Mouse (Mus musculus): ENCODE measurements around the gene Nup214. TPM values are rescaled to one million over a fixed set of nuclear protein-coding genes. Genes with fewer than 3 reads are reported as not detected.
A peak's percentile ranks its signal among the peaks of the same experiment; 100 is the strongest.

Nup214 gene
- polyA plus RNA-seq, 1 experiment from 2014 or later: 54.1 TPM

DNA sequence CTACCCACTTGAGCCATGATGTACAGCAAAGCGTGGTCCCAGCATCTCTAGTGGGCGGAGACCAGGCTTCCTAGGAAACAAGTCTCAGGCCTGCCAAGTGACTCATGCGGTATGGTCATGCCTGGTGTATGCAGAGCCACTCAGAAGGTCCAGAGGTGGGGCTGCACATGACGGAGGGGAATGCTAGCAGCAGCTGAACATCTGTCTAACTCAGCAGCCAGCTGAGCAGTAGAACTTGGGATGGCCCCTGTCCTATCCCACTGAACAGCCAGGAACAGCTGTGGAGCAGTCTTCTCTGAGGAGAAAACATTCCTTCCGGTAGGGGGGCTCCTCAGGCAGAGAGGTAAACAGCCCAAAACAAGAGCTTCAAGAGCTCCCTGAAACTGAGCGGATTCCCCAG lies 25.8 kb upstream of the Nup214 start:
- Histone ChIP-seq H3K4me2 (ENCODE audit: low read depth, low read length) (no peak overlapping the region), H3K9ac (ENCODE audit: low read length) (no peak overlapping the region), H3K27ac (ENCODE audit: low read length) (no peak overlapping the region), H3K9me3 (replicated peaks; ENCODE audit: control insufficient read depth, low read length) (no peaks in the 10 kb centered on the region), H3K36me3 (ENCODE audit: control insufficient read depth, insufficient read depth) (no peaks in the 10 kb centered on the region), H3K4me1 (ENCODE audit: control insufficient read depth, insufficient read depth, low read length) (peaks cover 19% of the 10 kb centered on the region), H3K27me3 (ENCODE audit: control insufficient read depth, insufficient read depth, low read length) (peaks cover 8% of the 10 kb centered on the region; the same call in 1 of the 2 replicates), H3K4me3 (ENCODE audit: low read length) (no peak overlapping the region)
- no peak for ATAC-seq (replicated peaks; ENCODE audit: extremely low read depth, insufficient read depth, low FRiP score)
- WGBS: 61% methylated on average over 6 of the region's 6 CpGs

DNA sequence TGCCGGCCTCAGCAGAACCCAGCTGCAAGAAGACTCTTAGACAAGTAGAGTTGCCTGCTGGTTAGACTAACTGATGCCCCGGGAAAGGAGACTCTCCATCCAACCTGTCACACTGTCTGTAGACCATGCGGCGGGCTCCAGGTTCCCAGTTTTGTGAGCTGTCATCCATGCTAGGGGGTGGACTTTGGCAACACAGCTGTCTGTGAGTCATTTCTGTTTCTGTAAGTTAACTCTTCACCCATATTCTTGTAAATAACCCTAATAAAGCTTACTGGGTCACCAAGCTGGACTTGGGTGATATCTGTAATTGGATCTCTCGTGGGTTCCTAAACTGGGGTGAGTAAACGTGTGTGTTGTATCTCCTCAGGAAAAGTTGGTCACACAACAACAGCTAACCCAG lies 25.4 kb upstream of the Nup214 start:
- no peaks in the 10 kb centered on the region for H3K9me3 ChIP-seq (replicated peaks; ENCODE audit: control insufficient read depth, low read length)
- H3K4me3 ChIP-seq (ENCODE audit: low read length): no peak overlapping the region
- peaks cover 23% of the 10 kb centered on the region for H3K4me1 ChIP-seq (ENCODE audit: control insufficient read depth, insufficient read depth, low read length)
- no peak overlapping the region for H3K27ac ChIP-seq (ENCODE audit: low read length)
- no peaks in the 10 kb centered on the region for H3K36me3 ChIP-seq (ENCODE audit: control insufficient read depth, insufficient read depth)
- WGBS: 70% methylated on average over 6 of the region's 6 CpGs
- no peak for ATAC-seq (replicated peaks; ENCODE audit: extremely low read depth, insufficient read depth, low FRiP score)
- H3K27me3 ChIP-seq (ENCODE audit: control insufficient read depth, insufficient read depth, low read length): peaks cover 8% of the 10 kb centered on the region; the same call in 1 of the 2 replicates
- H3K4me2 ChIP-seq (ENCODE audit: low read depth, low read length): no peak overlapping the region
- no peak overlapping the region for H3K9ac ChIP-seq (ENCODE audit: low read length)

DNA sequence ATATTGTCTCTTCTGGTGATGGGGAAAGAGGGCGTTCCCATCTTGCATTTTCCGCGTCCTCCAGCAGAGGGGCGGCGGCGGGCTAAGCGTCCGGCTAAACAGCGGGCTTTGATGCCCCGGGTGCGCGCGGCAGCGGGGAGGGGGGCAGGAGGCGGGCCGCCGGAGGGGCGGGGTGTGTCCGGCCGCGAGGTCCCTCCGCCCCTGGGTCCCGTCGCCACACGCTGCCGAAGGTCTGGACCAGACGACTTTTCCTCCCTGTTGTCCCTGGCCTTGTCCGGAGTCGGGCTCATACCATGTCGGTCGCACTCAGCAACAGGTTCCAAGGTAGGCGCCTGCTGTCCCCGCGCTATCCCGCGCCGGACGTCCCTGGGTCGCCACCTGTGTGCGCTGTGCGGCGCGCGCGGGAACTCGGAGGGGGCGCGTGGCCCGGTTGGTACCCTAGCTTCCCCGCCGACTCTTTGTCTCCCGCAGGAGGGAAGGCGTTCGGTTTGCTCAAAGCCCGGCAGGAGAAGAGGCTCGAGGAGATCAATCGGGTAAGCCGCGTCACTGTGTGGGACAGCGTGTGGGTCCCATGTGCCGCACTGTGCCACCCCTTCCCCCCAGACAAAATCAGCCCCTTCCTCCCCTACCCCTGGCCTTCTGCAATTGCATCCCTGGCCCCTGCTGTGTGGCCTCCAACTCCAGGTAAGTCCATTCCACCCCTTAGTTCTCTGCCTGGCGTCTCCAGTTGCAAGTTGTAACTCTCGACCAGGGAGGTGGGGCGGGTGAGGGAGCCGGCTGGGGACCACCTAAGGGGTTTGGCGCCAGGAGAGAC lies 24.0 kb upstream of the Nup214 start, which contains the start of gene Aif1l:
Gene Aif1l (plus strand): TSS at position 82 of the 814 bp plus-strand sequence.
- Histone ChIP-seq H3K27ac (ENCODE audit: low read length) (peak within 1 kb of the TSS; percentile 11; the same call in 1 of the 2 replicates), H3K36me3 (ENCODE audit: control insufficient read depth, insufficient read depth) (no peaks in the 10 kb centered on the region), H3K27me3 (ENCODE audit: control insufficient read depth, insufficient read depth, low read length) (peaks cover 8% of the 10 kb centered on the region; the same call in 1 of the 2 replicates), H3K4me3 (ENCODE audit: low read length) (peak within 1 kb of the TSS; percentile 75), H3K9me3 (replicated peaks; ENCODE audit: control insufficient read depth, low read length) (no peaks in the 10 kb centered on the region), H3K4me1 (ENCODE audit: control insufficient read depth, insufficient read depth, low read length) (peaks cover 35% of the 10 kb centered on the region), H3K4me2 (ENCODE audit: low read depth, low read length) (peak within 1 kb of the TSS; percentile 98), H3K9ac (ENCODE audit: low read length) (peak within 1 kb of the TSS; percentile 80)
- under 1% methylated on average over 63 of the region's 66 CpGs for WGBS
- ATAC-seq (replicated peaks; ENCODE audit: extremely low read depth, insufficient read depth, low FRiP score): peak; percentile 59

DNA sequence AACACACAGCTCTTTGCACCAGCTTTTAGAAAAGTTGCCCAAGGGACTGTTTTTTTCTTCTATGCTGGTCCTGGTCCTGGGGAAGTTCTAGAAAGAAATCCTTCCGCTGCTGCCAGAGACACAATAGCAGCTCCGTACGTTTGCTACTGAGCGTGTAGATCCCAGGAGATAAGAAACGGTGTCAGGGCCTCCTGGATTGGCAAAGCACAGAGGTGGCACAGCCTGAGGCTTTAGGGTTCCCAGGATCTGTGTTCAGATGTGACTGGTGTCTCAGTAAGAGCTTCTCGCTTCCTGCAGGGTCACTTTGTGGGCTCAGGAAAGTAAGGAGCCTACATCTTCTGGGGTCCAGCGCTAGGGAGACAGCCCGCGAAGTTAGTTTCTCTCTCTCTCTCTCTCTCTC lies 23.3 kb upstream of the Nup214 start:
- H3K9me3 ChIP-seq (replicated peaks; ENCODE audit: control insufficient read depth, low read length): no peaks in the 10 kb centered on the region
- peak overlapping the region; percentile 98 for H3K4me2 ChIP-seq (ENCODE audit: low read depth, low read length)
- WGBS: 27% methylated on average over 9 of the region's 9 CpGs
- H3K9ac ChIP-seq (ENCODE audit: low read length): peak overlapping the region; percentile 80
- no peak for ATAC-seq (replicated peaks; ENCODE audit: extremely low read depth, insufficient read depth, low FRiP score)
- H3K4me1 ChIP-seq (ENCODE audit: control insufficient read depth, insufficient read depth, low read length): peaks cover 35% of the 10 kb centered on the region
- no peaks in the 10 kb centered on the region for H3K36me3 ChIP-seq (ENCODE audit: control insufficient read depth, insufficient read depth)
- H3K4me3 ChIP-seq (ENCODE audit: low read length): peak overlapping the region; percentile 75
- no peak overlapping the region for H3K27ac ChIP-seq (ENCODE audit: low read length)
- H3K27me3 ChIP-seq (ENCODE audit: control insufficient read depth, insufficient read depth, low read length): peaks cover 8% of the 10 kb centered on the region; the same call in 1 of the 2 replicates

DNA sequence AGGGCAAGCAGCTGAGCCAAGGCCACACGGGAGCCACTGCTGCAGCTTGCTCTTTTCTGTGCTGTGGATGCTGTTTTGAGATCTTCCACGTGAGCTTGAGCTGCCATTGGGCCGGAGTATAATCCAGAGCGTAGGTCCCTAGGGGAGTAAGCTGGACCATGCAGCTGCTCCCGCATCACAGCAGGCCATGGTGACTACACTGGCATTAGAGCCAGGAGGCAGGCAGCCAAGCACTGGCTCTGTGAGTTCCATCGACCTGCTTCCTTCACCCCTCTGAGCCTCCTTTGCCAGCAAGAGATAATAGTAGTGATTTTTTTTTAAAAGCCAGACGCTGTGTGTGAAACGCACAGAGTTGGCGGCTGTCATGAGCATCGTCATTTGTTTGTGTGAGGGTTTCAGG lies 22.0 kb upstream of the Nup214 start:
- no peak overlapping the region for H3K4me2 ChIP-seq (ENCODE audit: low read depth, low read length)

DNA sequence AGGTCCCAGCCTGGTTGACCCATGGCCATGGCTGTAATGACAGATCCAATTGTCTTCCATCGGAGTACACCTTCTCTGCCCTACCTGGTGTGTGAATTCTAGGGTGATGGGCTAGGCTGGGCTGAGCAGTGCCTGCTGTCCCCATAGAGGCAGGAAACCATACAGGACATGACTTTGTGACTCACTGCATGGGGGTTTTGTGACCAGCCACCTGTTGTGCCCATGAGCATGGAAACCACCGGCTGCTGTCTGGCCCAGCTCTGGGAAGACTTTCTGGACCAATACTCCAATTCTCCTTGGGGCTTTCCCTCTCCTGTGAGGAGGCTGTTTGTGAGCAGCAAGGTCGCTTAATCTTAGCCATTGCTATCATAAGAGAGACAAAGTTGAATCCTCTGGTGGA lies 21.5 kb upstream of the Nup214 start:
- Histone ChIP-seq H3K4me1 (ENCODE audit: control insufficient read depth, insufficient read depth, low read length) (peaks cover 35% of the 10 kb centered on the region), H3K4me2 (ENCODE audit: low read depth, low read length) (no peak overlapping the region), H3K9me3 (replicated peaks; ENCODE audit: control insufficient read depth, low read length) (no peaks in the 10 kb centered on the region), H3K9ac (ENCODE audit: low read length) (no peak overlapping the region), H3K4me3 (ENCODE audit: low read length) (no peak overlapping the region), H3K27ac (ENCODE audit: low read length) (no peak overlapping the region), H3K27me3 (ENCODE audit: control insufficient read depth, insufficient read depth, low read length) (peaks cover 8% of the 10 kb centered on the region; the same call in 1 of the 2 replicates), H3K36me3 (ENCODE audit: control insufficient read depth, insufficient read depth) (no peaks in the 10 kb centered on the region)
- WGBS: 73% methylated on average over 3 of the region's 3 CpGs
- no peak for ATAC-seq (replicated peaks; ENCODE audit: extremely low read depth, insufficient read depth, low FRiP score)

More for the DNA sequence above, 22.0 kb upstream of the Nup214 start:
- peaks cover 8% of the 10 kb centered on the region; the same call in 1 of the 2 replicates for H3K27me3 ChIP-seq (ENCODE audit: control insufficient read depth, insufficient read depth, low read length)
- H3K27ac ChIP-seq (ENCODE audit: low read length): no peak overlapping the region
- H3K9me3 ChIP-seq (replicated peaks; ENCODE audit: control insufficient read depth, low read length): no peaks in the 10 kb centered on the region
- no peaks in the 10 kb centered on the region for H3K36me3 ChIP-seq (ENCODE audit: control insufficient read depth, insufficient read depth)
- peaks cover 35% of the 10 kb centered on the region for H3K4me1 ChIP-seq (ENCODE audit: control insufficient read depth, insufficient read depth, low read length)
- no peak overlapping the region for H3K4me3 ChIP-seq (ENCODE audit: low read length)
- WGBS: 71% methylated on average over 10 of the region's 10 CpGs
- H3K9ac ChIP-seq (ENCODE audit: low read length): no peak overlapping the region
- ATAC-seq (replicated peaks; ENCODE audit: extremely low read depth, insufficient read depth, low FRiP score): no peak

DNA sequence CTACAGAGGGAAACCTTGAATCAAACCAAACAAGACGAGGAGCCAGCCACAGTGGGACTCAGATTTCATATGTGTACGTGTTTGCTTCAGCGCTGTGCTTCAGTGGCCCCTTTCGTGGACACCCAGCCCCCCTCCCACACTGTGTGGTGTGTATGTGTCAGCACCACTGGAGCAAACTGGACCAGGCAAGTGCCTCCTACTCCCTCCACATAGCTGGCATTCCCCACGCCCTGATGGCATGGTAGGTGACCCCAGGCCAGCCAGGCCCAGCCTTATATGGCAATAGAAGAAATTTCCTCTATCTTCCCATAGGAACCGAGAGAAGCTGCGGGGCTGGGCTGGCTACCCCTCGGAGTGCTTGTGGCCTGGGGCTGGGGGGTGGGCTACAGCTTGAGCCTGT lies 20.5 kb upstream of the Nup214 start:
- H3K4me3 ChIP-seq (ENCODE audit: low read length): no peak overlapping the region
- H3K9ac ChIP-seq (ENCODE audit: low read length): peak overlapping the region; percentile 40; the same call in 1 of the 2 replicates
- H3K9me3 ChIP-seq (replicated peaks; ENCODE audit: control insufficient read depth, low read length): no peaks in the 10 kb centered on the region
- peak; percentile 69 for ATAC-seq (replicated peaks; ENCODE audit: extremely low read depth, insufficient read depth, low FRiP score)
- H3K27ac ChIP-seq (ENCODE audit: low read length): peak overlapping the region; percentile 85
- H3K27me3 ChIP-seq (ENCODE audit: control insufficient read depth, insufficient read depth, low read length): peaks cover 8% of the 10 kb centered on the region; the same call in 1 of the 2 replicates
- 44% methylated on average over 8 of the region's 8 CpGs for WGBS
- peaks cover 35% of the 10 kb centered on the region for H3K4me1 ChIP-seq (ENCODE audit: control insufficient read depth, insufficient read depth, low read length)
- H3K36me3 ChIP-seq (ENCODE audit: control insufficient read depth, insufficient read depth): no peaks in the 10 kb centered on the region
- H3K4me2 ChIP-seq (ENCODE audit: low read depth, low read length): peak overlapping the region; percentile 13; the same call in 1 of the 2 replicates

DNA sequence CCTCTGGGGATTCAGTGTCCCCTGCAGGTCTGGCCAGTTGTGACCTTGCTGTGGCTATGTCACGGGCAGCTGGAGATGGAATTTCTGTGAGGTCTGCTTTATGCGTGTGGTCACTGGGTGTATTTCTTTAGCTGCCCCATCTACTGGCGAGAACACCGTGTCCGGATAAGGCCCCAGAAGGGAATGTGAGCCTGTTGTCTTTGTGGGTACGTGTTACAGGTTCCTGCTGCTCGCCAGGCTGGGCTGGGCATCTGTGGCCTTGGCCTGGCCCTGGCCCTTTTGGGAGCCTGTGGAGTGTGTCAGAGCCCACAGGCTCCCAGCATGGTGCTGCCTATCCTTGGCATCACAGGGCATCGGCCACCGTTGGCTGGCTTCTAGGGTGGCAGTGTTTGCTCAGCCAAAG lies 19.5 kb upstream of the Nup214 start:
- peaks cover 35% of the 10 kb centered on the region for H3K4me1 ChIP-seq (ENCODE audit: control insufficient read depth, insufficient read depth, low read length)
- 55% methylated on average over 9 of the region's 9 CpGs for WGBS
- no peak for ATAC-seq (replicated peaks; ENCODE audit: extremely low read depth, insufficient read depth, low FRiP score)

DNA sequence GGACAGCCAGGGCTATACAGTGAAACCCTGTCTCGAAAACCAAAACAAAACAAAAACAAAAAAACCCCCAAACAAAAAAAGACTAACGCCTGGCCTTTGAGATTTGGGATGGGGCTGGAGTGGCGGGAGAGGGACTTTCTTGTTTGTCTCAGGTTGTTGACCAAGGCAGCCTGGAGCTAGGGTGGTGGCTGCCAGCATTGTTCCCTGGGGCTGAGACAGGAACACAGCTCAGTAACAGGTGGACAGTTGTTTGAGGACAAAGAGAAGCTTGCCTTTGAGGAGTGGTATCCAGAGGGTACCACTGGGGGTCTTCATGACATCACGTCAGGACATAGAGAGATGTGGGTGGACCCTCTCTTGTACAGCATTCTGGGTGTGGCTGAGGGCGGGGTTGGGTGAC lies 18.6 kb upstream of the Nup214 start:
- H3K4me2 ChIP-seq (ENCODE audit: low read depth, low read length): no peak overlapping the region
- H3K4me1 ChIP-seq (ENCODE audit: control insufficient read depth, insufficient read depth, low read length): peaks cover 34% of the 10 kb centered on the region
- no peaks in the 10 kb centered on the region for H3K36me3 ChIP-seq (ENCODE audit: control insufficient read depth, insufficient read depth)
- H3K27me3 ChIP-seq (ENCODE audit: control insufficient read depth, insufficient read depth, low read length): peaks cover 2% of the 10 kb centered on the region; the same call in 1 of the 2 replicates
- no peaks in the 10 kb centered on the region for H3K9me3 ChIP-seq (replicated peaks; ENCODE audit: control insufficient read depth, low read length)
- H3K27ac ChIP-seq (ENCODE audit: low read length): no peak overlapping the region
- ATAC-seq (replicated peaks; ENCODE audit: extremely low read depth, insufficient read depth, low FRiP score): no peak
- H3K9ac ChIP-seq (ENCODE audit: low read length): no peak overlapping the region
- H3K4me3 ChIP-seq (ENCODE audit: low read length): no peak overlapping the region
- 83% methylated on average over 5 of the region's 5 CpGs for WGBS

More for the DNA sequence above, 19.5 kb upstream of the Nup214 start:
- peaks cover 4% of the 10 kb centered on the region; the same call in 1 of the 2 replicates for H3K27me3 ChIP-seq (ENCODE audit: control insufficient read depth, insufficient read depth, low read length)
- peak overlapping the region; percentile 85 for H3K27ac ChIP-seq (ENCODE audit: low read length)
- H3K9me3 ChIP-seq (replicated peaks; ENCODE audit: control insufficient read depth, low read length): no peaks in the 10 kb centered on the region
- peak overlapping the region; percentile 51; the same call in 1 of the 2 replicates for H3K9ac ChIP-seq (ENCODE audit: low read length)
- no peak overlapping the region for H3K4me3 ChIP-seq (ENCODE audit: low read length)
- H3K4me2 ChIP-seq (ENCODE audit: low read depth, low read length): no peak overlapping the region
- H3K36me3 ChIP-seq (ENCODE audit: control insufficient read depth, insufficient read depth): no peaks in the 10 kb centered on the region

Data from heart, embryonic 16.5 days (tissue).